In the genomic region with DNA sequence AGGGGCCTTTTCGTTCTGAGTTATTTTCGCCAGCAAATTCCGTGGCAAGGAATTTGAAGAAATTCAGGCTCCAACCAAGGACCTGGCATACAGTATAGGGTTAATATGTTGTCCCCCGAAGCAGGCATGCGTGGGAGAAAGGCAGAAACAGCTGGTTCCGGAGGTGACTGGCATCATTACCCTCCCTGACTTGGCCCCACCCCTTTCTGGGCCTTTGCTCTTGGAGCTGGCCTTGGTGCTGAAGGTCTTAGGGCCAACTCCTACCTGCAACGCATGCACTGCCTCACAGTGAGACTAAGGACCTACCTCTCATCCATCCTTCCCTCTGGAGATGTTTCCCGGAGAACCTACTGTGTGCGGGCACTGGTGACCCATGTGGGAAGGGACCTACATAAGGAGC, we compare ENCODE assay signal across 8 mouse cellular contexts. TPM values are rescaled to one million over a fixed set of nuclear protein-coding genes. Genes with fewer than 3 reads are reported as not detected.
DNase-seq lines count a peak whose midpoint lies in the region; ATAC-seq and TF ChIP-seq lines count a peak whose summit lies in the region.

No protein-coding gene starts in this region.

- H3K9me3 ChIP-seq in heart, postnatal 0 days (replicated peaks; ENCODE audit: control insufficient read depth, low read length): no peaks in the 10 kb centered on the region
- no peaks in the 10 kb centered on the region for H3K9me3 ChIP-seq in intestine, embryonic 15.5 days

- peaks cover 14% of the 10 kb centered on the region; the same call in 1 of the 2 replicates for H3K27me3 ChIP-seq in heart, postnatal 0 days (ENCODE audit: control insufficient read depth, insufficient read depth, low read length)
- no peaks in the 10 kb centered on the region for H3K27me3 ChIP-seq in splenic B cell, adult 2 months (ENCODE audit: control insufficient read depth, insufficient read depth, low read length, poor library complexity, severe bottlenecking)
- no peaks in the 10 kb centered on the region for H3K27me3 ChIP-seq in intestine, embryonic 15.5 days (replicated peaks)

- TF ChIP-seq CTCF in heart, postnatal 0 days (IDR thresholded peaks at IDR 0.05; ENCODE audit: low read depth): no peak

- no peak overlapping the region for H3K4me3 ChIP-seq in heart, postnatal 0 days (ENCODE audit: low read depth, low read length)
- no peak overlapping the region for H3K4me3 ChIP-seq in intestine, embryonic 15.5 days (replicated peaks)

- H3K4me1 ChIP-seq in heart, postnatal 0 days (ENCODE audit: control insufficient read depth, insufficient read depth): peaks cover 11% of the 10 kb centered on the region; the same call in 1 of the 2 replicates
- H3K4me1 ChIP-seq in intestine, embryonic 15.5 days (replicated peaks): peaks cover 89% of the 10 kb centered on the region

- intact Hi-C loops in heart, postnatal 25 days (cut with DNase I): no loop called here

- TF ChIP-seq EP300 in heart, postnatal 0 days (IDR thresholded peaks at IDR 0.05; ENCODE audit: low read depth): no peak

- no peak overlapping the region for H3K27ac ChIP-seq in heart, postnatal 0 days (ENCODE audit: low read depth)
- H3K27ac ChIP-seq in intestine, embryonic 15.5 days: no peak overlapping the region

- WGBS in heart, postnatal 0 days: 34% methylated on average over 9 of the region's 9 CpGs
- WGBS in intestine, embryonic 15.5 days: 39% methylated on average over 9 of the region's 9 CpGs

- peak; percentile 62 for DNase-seq in heart, postnatal 0 days (ENCODE audit: low spot score)
- DNase-seq in heart, postnatal 25 days (ENCODE audit: low spot score): no peak
- peak; percentile 50 for DNase-seq in Muller cell, postnatal 12 days (ENCODE audit: inconsistent ontology term)
- DNase-seq in lung, postnatal 10 days: peak; percentile 77
- DNase-seq in splenic B cell, adult 2 months (ENCODE audit: low read depth, low spot score): peak; percentile 92
- no peak for DNase-seq in left cerebral cortex, adult 18-20 months (ENCODE audit: low spot score in 2 of 2)

- H3K9ac ChIP-seq in heart, postnatal 0 days (replicated peaks; ENCODE audit: low read depth, low read length): no peak overlapping the region
- no peak overlapping the region for H3K9ac ChIP-seq in intestine, embryonic 15.5 days

- H3K4me2 ChIP-seq in heart, postnatal 0 days (ENCODE audit: low read depth, low read length): no peak overlapping the region
- no peak overlapping the region for H3K4me2 ChIP-seq in intestine, embryonic 15.5 days (replicated peaks)

- H3K36me3 ChIP-seq in heart, postnatal 0 days (replicated peaks; ENCODE audit: control insufficient read depth, insufficient read depth, low read length): no peaks in the 10 kb centered on the region
- H3K36me3 ChIP-seq in splenic B cell, adult 2 months (ENCODE audit: control insufficient read depth, insufficient read depth, low read length, poor library complexity, severe bottlenecking): no peaks in the 10 kb centered on the region
- H3K36me3 ChIP-seq in intestine, embryonic 15.5 days: no peaks in the 10 kb centered on the region

- peak; percentile 41; the same call in 1 of the 2 replicates for ATAC-seq in heart, postnatal 0 days (ENCODE audit: insufficient read depth, low read depth)
- peak; percentile 68 to 77 for ATAC-seq in hematopoietic stem cell, adult 5-6 weeks (replicated peaks in 1 of 2; ENCODE audit: insufficient read depth in 1 of 2, low FRiP score in 2 of 2, low TSS enrichment in 1 of 2, low read depth in 1 of 2, poor library complexity in 2 of 2, severe bottlenecking in 2 of 2)
- no peak for ATAC-seq in intestine, embryonic 15.5 days

RNA-seq across cellular contexts. Expression of gene Fam222a, which starts 20.1 kb away (rescaled TPM):
- total RNA-seq in heart, postnatal 0 days (2014; rRNA removed; ENCODE audit: low replicate concordance): 0.97 and 5.0 TPM in 2 replicates
- 0.97 and 1.3 TPM in 2 replicates for polyA plus RNA-seq in heart, postnatal 0 days (2015; fragmentation: Nextera tagmentation; extraction: Ambion mirVana)
- 1 to 10 TPM; 2.4 to 4.2 TPM for total RNA-seq in heart, postnatal 25 days (2021)
- 0.20 TPM in 1 of 2 replicates, not detected in the other for total RNA-seq in hematopoietic stem cell, adult 5-6 weeks (2017)
- 10 to 100 TPM; 10.9 to 11.0 TPM for total RNA-seq in left cerebral cortex, adult 18-20 months (2021)
- polyA plus RNA-seq in intestine, embryonic 15.5 days (2015; fragmentation: Nextera tagmentation; extraction: Ambion mirVana): 5.1 and 6.2 TPM in 2 replicates

Comparison
In these comparisons a context has a peak if more than half of its experiments do, and no peak if none do; other contexts are left out.
1. DNase-seq: peak in heart, postnatal 0 days (single experiment), Muller cell, postnatal 12 days (single experiment), lung, postnatal 10 days (single experiment) and splenic B cell, adult 2 months (single experiment); none in heart, postnatal 25 days (single experiment) and left cerebral cortex, adult 18-20 months (0 of 2).